Mouse (Mus musculus) liver, embryonic 14.5 days (tissue): ENCODE data around the gene Csdc2.

Experiments
- CTCF ChIP-seq: IDR thresholded peaks from 2 replicates; pipeline ENCODE4 v1.5.1; 2016; ENCODE audit warnings: antibody characterized with exemption, low read depth, control low read depth
- EP300 ChIP-seq: IDR thresholded peaks from 2 replicates; pipeline ENCODE4 v1.6.1; 2016; ENCODE audit warnings: antibody characterized with exemption, low read depth

DNA sequence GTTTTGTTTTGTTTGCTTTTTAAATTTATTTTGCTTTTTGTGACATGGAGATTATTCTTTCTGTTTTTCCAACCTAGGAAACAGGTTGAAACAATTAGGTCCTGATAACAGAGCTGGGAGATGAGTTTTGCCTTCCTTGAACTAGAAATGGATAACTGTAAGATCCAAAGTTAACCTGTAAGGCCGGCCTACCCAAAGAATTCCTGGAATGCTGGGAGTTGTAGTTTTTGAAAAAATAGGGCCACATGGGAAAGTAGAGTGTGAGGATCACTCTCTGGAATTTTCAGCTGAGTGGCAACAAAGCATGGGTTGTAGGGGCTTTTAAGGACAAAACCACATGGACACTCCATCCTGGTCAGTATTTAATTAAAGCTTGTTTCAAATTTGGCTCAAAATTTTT, 45.6 kb downstream of the Csdc2 start:
- TF ChIP-seq CTCF (no peak), EP300 (no peak)
